Mouse (Mus musculus): Measurements from ENCODE around the gene Rps5.
"Not testable (repeated sequence)": the region's sequence is repeated elsewhere in the genome, so short reads cannot be mapped to it uniquely, and the experiment has no call there.

The Rps5 gene

DNA sequence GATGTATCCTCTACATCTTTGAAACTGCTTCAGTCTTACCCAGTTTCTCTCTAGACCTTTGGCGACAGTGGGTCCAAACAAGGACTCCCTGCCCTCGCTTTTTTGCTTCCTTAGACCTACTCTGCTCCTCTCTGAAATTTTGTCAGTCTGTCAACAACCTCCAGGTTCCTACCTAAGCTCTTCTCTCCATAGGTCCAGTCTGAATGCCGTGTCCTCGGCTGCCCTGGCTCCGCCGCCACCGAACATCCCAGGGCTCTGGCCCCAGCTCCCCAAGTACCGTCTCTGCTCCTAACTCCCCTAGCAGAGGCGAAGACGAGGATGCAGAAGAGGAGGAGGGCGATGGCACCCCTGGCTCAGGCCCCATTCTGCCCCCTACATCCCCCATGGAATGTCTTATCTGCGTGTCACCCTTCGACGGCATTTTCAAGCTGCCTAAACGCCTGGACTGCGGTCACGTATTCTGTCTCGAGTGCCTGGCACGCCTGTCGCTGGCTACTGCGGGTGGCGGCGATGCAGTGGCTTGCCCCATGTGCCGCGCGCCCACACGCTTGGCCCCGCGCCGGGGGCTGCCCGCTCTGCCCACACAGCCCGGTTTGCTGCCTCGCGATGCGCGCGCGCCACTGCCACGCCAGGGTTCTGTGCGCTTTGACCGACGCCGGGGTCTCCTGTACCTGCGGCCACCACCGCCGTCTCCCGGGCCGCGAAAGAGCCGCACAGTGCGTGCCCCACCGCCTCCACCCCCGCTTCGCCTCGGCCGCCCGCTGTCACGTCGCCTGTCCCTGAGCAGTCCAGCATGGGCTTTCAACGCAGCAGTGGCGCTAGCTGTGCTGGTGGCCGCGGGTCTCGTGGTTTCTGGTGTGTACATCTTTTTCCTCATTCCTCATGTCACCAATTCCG is 5.9 kb downstream of the Rps5 start:
- peak; percentile 24 to 37 for DNase-seq

DNA sequence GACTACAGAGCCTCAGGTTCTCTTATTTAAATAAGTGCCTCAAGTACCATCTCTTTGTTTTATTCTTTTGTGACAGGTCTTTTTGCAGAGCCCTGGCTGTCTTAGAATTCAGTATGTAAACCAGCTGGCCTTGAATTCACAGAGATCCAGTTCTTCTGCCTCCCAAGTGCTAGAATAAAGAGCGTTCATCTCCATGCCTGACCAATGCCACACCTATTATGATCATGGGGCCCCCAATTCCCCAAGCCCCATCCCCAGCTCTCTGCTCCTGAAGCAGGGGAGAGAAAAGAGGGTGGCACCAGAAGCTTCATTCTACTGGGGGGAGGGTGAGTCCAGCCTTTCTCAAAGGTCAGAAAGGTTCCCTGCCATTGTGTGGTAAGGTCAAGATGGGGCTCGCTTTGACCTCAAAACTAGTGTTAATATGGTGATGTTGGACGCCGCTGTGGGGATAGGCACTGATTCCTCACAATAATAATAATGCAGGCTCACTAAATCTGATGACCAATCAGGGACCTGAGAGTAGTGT is 11.6 kb downstream of the Rps5 start:
- no peak for DNase-seq

GRCm38 (mm10) chr7:12934808-12935207 is 12.7 kb downstream of the Rps5 start:
- DNase-seq = no peak

GRCm38 (mm10) chr7:12937254-12937803 is 15.2 kb downstream of the Rps5 start:
- not testable (repeated sequence) for DNase-seq

DNA sequence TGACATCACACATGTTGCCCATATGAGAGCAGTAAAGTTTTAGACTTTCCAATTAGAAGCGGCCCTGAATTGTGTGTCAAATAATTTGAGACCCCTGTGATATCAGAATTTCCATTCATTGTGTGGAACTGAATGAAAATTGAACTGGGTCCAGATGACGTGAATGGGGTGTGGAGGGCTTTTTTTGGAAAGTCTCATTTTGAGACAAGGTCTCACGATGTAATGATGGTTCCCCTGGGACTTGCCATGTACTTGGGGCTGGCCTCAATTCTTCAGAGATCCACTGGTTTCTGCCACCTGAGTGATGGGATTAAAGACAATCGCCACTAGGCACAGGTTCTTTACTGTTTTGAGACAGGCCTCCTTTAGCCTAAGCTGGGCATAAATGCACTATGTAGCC is 18.5 kb downstream of the Rps5 start:
- DNase-seq = no peak

GRCm38 (mm10) chr7:12943488-12943887 is 21.4 kb downstream of the Rps5 start:
- no peak for DNase-seq

DNA sequence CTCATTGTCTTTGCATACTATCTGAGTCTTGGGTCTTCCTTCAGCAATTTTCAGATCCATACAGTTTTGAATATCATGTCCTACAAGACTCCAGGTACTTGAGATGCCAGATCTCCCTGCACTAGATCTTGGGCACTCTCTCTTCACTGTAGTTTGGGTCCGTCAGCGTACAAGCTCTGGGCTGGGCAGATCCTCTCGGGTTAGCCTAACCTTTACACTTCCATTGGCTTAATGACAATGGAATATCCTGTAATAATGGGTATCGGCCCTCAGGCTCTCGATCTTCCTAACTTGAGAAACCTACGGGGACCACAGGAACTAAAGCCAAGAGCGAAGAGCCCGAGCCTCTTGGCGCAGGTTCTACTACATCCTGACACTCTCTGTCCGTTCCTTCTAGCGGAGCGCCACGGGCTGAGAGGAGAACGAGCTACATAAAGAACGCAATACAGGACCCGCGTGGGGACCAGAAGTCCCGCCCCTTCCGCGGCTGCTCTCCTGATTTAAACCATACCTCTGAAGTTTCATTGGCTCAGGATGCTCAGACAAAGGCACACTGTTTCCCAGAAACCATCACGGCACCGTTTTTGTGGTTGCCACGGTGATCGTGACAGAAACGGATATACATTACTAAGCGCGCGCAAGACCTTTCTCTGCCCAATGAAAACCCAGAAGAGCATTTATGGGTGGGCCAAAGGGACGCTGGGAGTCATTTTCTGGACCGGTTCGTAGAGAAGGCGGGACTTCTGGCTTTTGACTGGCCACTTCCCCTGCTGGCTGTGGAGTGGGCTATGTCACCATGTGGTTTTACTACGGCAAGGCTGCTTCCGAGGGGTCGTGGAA is 27.2 kb downstream of the Rps5 start:
- DNase-seq = peak; percentile 97

GRCm38 (mm10) chr7:12949872-12950229 is 27.8 kb downstream of the Rps5 start:
- DNase-seq = no peak

DNA sequence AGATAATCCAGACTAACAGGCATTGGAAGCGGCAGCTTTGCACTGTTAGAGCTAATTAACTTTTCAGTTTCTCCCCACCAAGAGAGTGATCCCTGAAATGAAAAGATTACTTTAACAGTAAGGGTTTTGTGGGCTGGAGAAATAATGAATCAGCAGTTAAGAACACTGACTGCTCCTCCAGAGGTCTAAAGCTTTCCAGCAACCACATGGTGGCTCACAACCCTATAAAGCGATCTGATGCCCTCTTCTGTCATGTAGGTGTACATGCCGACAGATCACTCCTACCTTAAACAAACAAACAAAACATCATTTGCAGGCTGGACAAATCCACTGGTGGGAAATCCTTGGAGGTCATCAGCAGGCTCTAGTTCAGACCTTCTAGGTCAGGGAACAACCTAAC is 32.8 kb downstream of the Rps5 start:
- no peak for DNase-seq

- no peak for DNase-seq
Observed at GRCm38 (mm10) chr7:12957511-12957910, 35.4 kb downstream of the Rps5 start.

DNA sequence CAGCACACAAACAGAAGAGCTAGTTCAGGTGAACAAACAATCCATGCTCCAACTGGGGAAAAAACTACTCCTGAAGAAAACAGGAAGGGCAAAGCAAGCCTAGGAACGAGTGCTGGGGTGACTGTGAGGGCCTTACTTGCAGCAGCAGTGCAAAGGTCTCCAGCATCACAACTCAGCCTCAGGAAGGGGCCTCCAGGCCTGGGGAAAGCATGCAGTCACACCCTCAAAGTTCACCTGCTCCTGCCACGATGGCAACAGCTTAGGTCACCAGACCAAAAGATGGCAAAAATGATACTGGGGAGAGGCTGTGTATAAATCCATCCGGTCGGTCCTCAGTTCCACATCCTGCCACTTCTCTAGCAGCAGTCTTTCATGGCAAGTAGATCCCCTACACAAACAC is 36.9 kb downstream of the Rps5 start:
- no peak for DNase-seq

DNA sequence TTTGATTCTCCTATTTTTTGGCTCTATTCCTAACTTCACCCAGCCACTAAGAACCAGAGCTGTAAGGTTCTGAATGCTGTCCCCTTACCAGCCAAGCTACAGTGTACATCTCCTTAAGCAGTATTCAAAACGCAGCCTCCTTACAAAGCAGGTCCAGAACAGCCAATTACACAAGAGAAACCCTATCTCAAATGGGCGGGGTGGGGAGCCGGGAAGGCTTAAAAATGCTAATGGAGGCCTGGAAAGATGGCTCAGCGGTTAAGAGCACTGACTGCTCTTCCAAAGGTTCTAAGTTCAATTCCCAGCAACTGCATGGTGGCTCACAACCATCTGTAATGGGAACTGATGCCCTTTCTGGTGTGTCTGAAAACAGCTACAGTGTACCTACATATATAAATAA is 37.6 kb downstream of the Rps5 start:
- DNase-seq = no peak

- DNase-seq = peak; percentile 52 to 55
Observed at GRCm38 (mm10) chr7:12961511-12962141, 39.5 kb downstream of the Rps5 start.

GRCm38 (mm10) chr7:12965678-12966091 is 43.6 kb downstream of the Rps5 start, which contains the start of gene Zfp324:
Gene Zfp324, plus strand, starts transcription at chr7:12965838.
- peak; percentile 93 to 95 for DNase-seq

- peak; percentile 70 to 73 for DNase-seq
Observed at GRCm38 (mm10) chr7:12966104-12966845, 44.2 kb downstream of the Rps5 start.

- DNase-seq = no peak
Observed at GRCm38 (mm10) chr7:12970906-12971305, 48.8 kb downstream of the Rps5 start.

Data from lung, adult 18-20 months (tissue).